Mouse (Mus musculus) bone marrow, adult 2 months (tissue): ENCODE measurements around the gene Dusp2.

ENCODE experiments used
- CTCF ChIP-seq: fragments of 200-500 bp; IDR thresholded peaks from 2 replicates; pipeline ENCODE4 v1.5.1; 2011; ENCODE audit warnings: low read length, control low read depth; ENCODE audit not compliant: control insufficient read depth, insufficient read depth
- POLR2A ChIP-seq: fragments of 200-500 bp; IDR thresholded peaks from 2 replicates; pipeline ENCODE4 v1.6.1; 2011; ENCODE audit warnings: low read depth, mild to moderate bottlenecking, control low read depth, low read length, borderline replicate concordance; ENCODE audit not compliant: control insufficient read depth

- no peak for TF ChIP-seq CTCF
- TF ChIP-seq POLR2A: no peak
These were observed 2.9 kb downstream of the Dusp2 start for GRCm38 (mm10) chr2:127338833-127339232.
